Mouse (Mus musculus) retina, postnatal 7 days (tissue): ENCODE results near the gene Ikbke.
A peak's percentile ranks its signal among the peaks of the same experiment; 100 is the strongest.
"Not testable (repeated sequence)": the region's sequence is repeated elsewhere in the genome, so short reads cannot be mapped to it uniquely, and the experiment has no call there.

Experiments
- DNase-seq: peaks from one replicate; pipeline ENCODE4 v3.0.0-alpha.2; 2012; ENCODE audit warnings: low read depth, low spot score

The Ikbke gene

DNA sequence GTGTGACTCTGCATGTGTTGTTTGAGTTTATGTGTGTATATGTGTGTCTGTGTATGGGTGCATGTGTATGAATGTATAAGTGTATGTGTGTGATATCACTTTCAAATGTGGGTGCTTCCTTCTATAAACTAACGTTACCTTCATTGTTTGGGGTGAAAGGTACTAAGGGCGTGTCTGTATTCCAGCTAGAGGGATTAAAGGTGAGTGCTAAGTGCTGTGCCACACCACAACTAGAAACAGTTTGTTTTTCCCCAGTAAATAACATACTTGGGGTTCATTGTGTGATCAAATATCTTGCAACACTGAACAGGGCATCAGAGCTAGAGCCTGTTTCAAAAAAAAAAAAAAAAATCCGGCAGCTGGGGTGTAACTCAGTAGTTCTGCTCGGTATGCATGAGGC is 2.3 kb upstream of the Ikbke start:
- DNase-seq = no peak

DNA sequence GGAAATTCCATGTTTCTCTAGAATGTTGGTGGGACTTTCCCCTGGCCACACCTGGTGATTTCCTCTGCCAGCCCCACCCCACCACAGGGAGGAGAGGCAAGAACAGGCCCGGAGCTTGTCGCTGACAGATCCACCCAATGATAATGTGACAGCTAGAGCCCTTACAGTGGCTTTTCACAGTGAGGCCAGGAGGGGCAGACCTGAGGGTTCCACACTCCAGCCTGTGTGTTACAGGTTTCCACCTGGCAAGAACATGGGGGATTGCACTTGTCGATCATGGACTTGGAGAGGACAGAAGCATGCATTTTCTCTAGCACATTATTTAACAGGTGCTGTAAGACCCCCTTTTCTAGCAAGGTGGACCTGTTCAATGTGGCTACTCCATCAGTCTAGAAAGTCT is 874 bp upstream of the Ikbke start:
- no peak for DNase-seq

DNA sequence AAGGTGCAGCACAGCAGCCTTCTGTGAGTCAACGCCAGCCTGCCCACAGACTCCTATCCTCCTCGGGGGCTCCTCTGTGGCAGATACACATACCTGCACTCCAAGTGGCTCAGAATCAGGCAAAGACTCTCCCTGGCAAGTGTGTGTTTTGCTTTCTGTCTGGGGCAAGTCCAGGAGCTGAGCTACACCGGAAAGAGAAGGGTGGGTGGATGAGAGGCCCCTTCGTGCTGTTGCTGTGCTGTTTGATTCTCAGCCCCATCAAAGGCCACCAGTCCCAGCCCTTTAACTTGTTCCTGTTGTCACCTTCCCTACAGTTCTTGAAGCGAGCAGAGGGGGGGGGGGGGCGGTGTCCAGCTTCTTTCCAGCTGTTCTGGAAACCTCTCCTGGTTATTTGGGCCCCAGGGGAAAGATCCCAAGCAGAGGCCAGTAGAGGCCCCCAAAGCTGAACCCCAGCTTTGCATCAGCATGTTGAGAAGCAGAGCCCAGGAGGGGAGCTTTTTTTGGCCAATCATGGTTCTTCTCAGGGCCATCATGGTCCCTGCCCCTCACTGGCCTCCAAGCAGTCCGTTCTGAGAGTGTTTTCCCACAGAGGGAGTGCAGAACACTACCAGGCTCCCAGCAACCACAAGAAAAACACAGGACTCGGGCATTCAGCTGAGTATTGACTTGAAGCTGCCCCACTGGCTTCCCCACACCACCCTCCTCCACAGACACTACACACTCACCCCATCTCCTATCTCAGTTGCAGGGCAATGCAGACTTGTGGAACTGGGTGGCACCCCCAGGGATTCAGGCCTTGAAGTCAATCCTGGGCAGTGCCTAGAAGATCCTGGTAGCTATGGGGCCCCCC is 575 bp downstream of the Ikbke start:
- no peak for DNase-seq

DNA sequence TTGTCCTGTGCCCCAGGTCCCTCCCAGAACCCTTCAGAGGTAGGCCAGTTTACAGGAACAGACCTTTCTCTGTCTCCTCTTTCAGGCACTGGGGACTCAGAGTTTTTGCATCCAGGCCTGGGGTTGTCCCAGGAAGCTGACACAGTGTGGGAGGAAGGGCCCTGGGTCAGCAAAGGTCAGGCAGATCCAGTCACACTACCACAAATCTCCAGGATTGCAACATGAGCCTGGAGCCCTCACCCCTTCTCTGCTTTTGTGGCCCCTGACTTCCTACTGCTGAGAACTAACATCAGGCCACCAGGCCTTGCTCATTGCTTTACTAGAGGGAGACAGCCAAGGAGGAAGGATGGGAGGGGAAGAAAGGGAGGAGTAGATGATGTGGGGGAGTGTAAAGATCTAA is 2.6 kb downstream of the Ikbke start:
- no peak for DNase-seq

GRCm38 (mm10) chr1:131275577-131275976 is 3.8 kb downstream of the Ikbke start:
- no peak for DNase-seq

DNA sequence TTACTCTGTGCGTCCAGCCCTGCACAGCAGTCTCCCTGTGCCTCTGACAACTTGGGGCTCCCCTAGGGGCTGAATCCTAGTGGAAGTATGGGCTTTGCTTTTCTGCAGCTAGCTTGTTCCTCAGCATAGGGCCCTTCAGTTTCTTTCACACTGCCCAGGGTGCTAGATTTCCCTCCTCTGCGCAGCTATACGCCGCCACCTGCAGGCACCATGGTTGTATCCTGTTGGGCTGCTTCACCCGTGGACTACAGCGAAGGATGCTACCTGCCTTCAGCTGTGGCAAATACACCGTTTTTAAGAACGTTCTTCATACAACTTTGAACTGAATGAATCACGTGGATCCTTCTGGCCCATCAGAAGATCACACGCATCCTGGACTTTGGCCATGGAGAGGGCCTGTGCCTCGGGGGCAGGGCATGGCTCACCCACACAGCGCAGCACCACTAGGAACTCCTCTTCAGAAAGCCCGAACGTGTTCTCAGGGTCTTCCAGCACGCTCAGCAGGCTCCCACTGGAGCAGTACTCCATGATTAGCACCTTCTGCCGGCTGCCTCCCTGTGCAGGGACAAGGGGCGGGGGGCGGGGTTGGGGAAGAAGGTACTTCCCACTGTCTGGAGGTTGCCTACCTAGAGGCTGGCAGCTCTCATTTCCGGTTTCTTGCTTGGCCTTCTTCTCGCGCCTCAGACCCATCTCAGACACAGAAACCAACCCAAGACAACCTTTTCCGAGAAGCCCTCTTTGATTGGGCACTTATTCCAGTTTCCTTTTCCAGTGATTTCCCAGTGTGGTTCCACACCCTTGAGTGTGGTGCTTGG is 4.5 kb downstream of the Ikbke start:
- DNase-seq = no peak

DNA sequence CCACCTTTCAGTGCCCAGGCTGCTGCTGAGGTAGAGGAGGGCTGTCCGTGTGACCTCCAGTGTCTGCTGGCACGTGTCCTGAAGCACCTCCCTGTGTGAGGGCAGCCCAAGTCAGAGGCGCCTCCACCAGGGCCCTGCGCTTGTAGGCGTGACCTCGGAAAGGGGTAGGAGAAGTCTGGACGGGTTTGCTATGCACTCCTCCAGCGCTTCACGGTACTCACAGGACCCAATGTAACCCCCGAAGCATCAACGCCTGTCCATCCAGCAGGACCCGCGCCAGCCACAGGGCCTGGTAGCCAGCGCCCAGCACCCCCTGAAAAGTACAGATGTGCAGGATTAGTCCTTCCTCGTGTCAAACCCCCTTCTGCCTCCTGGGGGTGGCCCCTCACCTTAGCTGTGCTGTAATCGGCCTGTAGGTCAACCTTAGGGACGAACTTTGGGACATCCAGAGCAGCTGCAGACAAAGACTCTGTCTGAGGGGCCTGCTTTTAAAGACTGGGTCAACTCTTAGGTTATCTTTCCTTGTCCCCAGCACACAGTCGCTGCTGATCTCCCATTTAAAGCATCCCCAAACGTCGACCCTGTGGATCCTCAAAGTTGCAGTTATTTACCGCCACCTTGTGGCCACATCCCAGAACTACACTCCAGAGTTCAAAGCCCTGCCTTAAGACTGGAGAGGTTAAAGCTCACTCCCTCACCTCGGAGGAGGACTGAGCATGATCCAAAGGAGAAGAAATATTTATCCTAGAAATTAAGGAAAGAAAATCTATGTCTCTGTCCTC is 9.4 kb downstream of the Ikbke start:
- DNase-seq = peak; percentile 69

- DNase-seq = no peak
These were observed 10.6 kb downstream of the Ikbke start for GRCm38 (mm10) chr1:131268776-131269175.

DNA sequence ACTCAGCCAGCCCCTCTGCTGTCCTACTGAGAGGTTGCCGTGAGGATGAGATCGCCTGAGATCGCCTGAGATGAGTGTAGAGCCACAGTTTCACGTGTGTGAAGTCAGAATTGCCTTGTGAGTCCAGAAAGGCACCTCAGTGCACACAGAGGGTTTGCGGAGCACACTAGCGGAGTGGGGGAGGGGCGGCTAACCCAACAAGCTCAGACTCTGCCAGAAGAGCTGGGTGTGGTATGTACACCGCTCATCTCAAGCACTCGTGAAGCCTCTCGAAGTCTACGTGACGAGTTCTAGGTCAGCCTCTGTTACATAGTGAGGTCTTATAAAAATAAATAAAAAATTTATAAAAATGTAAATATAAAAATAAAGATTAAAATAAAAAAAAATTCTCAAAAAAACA is 15.5 kb downstream of the Ikbke start:
- DNase-seq = no peak

- DNase-seq = peak; percentile 57
These were observed 19.1 kb downstream of the Ikbke start for GRCm38 (mm10) chr1:131260309-131260656.

- DNase-seq = no peak
These were observed 19.6 kb downstream of the Ikbke start for GRCm38 (mm10) chr1:131259632-131260308.

DNA sequence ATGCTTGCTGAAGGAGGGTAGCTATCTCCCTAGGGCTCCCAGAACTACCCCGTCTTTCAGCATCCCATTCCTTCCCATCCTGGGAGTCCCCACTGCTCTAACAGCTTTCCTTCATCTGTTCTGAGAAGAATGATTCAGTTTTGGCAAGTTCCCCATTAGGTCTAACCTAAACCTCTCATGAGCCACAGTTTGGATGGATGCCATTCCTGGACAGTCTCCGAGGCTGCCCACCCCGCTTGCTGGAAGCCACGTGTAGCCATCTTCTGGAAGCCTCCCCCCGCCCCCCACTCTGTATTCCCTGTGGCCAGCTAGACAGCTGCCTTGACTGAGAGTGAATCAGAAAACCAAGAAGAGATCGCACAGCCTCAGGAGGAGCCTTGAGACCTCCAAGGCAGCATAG is 22.1 kb downstream of the Ikbke start:
- DNase-seq = no peak

GRCm38 (mm10) chr1:131252516-131253250 is 26.7 kb downstream of the Ikbke start:
- DNase-seq = not testable (repeated sequence)

DNA sequence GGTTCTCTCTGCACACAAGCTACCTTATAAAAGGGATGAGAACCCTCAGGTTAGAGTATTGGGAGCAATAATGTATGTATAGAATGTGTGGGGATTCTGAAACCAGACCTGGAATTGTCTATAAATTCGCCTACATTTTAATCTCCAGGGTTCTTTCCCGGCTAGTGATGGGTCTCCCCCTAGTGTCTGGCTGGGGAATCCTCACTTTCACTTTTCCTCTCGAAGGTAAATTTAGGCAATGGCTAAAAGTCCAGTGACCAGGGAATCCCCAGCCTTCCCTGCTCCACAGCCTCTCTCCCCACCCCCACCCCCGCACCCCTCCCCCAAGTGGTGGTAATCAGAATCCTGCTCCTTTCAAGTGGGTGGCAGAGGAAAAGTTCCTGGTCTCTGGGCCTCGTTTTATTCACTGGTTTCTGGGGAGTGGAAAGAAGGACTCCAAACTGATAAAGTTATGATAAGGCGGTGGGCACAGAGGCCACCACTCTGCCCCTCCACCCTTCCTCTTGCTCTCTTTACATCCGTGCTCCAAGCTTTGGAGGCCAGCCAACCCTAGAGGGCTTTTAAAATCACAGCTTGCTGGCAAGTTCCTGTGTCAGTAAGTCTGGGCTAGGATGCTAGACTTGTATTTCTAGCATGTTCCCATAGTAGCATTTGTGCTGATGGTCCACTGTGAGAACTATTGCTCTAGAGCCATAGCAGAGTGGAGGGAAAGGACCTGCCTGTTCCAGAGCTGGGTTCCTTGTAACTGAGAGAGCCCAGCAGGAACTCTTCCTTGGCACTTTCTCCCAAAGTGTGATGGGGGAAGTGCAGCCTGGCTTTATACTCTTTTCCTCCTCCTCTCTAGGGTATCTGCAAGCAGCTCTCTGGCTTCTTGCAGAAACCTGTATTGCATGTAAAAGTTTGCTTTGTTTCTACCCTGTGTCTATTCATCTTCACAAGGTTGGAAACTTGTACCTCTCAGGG is 32.7 kb downstream of the Ikbke start:
- DNase-seq = peak; percentile 29

- DNase-seq = no peak
These were observed 33.5 kb downstream of the Ikbke start for GRCm38 (mm10) chr1:131245926-131246325.

DNA sequence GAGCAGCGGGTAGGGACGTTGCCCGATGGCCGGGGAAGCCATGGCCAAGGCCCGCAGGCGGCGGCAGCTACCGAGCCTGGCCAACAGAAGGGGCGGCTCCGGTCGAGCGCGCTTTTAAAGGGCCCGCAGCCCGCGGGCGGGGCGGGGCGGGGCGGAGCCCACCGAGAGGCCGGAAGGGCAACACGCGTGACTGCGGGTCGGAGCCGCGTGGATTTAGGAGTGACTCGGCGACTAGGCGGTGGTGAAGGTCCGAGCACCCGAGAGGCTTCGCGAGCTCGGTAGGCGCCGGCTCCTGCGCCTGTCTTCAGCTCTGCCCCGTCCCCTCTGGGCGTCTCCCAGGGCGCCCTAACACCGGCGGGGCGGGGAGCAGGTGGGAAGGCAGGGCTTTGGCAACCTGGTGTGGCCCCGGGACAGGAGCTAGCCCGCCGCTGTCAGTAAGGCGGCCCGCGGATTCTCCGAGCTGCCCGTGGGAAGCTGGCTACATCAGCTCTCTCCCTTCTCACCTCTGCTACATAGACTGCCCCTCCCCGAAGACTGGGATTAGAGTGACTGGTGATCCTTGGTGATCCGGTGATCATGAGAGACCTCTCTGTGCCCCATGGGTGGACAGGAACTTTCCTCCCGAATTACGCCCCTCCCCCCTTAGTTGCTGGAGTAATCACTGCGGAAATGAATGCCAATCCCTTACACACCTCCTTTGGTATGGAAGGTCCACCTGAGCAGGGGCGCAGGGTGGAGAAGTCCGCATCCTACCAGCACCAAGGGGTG is 34.1 kb downstream of the Ikbke start, which contains the start of gene Rassf5:
Gene Rassf5 (minus strand): TSS at position 170 of the 768 bp plus-strand sequence.
- DNase-seq = peak; percentile 29

DNA sequence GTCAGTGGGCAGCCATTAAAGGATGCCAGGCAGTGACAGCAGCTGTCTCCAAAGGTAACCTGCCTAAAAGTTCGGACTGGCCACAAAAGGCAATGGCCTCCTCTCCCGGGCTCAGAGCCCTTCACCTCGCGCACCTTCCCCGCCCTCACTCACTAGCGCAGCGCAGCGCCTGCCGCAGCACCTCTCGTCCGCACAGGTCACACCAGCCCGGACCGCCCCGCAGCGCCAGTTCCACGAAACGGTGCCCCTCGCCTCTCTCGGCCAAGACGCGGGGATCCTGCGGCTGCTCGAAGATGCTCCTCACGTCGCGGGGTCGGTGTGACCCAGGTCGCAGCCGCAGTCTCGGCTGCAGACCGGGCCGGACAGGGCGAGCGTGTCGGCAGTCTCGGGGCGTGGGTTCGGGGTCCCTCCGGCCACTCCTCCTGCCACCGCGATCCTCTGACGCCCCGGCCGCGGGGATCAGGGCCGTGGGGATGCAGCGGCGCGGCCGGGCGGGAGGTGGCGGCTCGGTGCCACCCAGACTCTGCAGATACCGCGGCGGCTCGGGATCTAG is 34.8 kb downstream of the Ikbke start:
- DNase-seq = no peak

- DNase-seq = no peak
These were observed 36.5 kb downstream of the Ikbke start for GRCm38 (mm10) chr1:131242956-131243355.
